Mouse (Mus musculus): ENCODE measurements at regions not wholly inside any gene's neighbourhood (a gene's known extent, or its start where the extent isn't known, plus 50 kb on each side); places are given as distances from the start of the nearest gene placed in this dataset.
A peak's percentile ranks its signal among the peaks of the same experiment; 100 is the strongest.

- DNase-seq (ENCODE audit: low spot score), result no peak
- H3K9ac ChIP-seq (replicated peaks; ENCODE audit: low read depth), result no peak overlapping the region
- no peaks in the 10 kb centered on the region for H3K27me3 ChIP-seq (replicated peaks; ENCODE audit: insufficient read depth, low read length)
- no peak overlapping the region for H3K27ac ChIP-seq (ENCODE audit: low read length)
- H3K4me2 ChIP-seq (replicated peaks; ENCODE audit: low read depth, low read length), result no peak overlapping the region
- H3K4me1 ChIP-seq (ENCODE audit: insufficient read depth, low read depth, low read length), result no peaks in the 10 kb centered on the region
- no peaks in the 10 kb centered on the region for H3K36me3 ChIP-seq (ENCODE audit: insufficient read depth, low read length)
- 85% methylated on average over 7 of the region's 7 CpGs for WGBS
- TF ChIP-seq EP300 (IDR thresholded peaks at IDR 0.05) (no peak), CTCF (IDR thresholded peaks at IDR 0.05) (no peak)
- no peak overlapping the region for H3K4me3 ChIP-seq (ENCODE audit: low read depth, low read length)
- no peak for ATAC-seq
- H3K9me3 ChIP-seq (ENCODE audit: low read length), result no peaks in the 10 kb centered on the region
Observed at GRCm38 (mm10) chr6:118330496-118330895, 88.8 kb downstream of the Bms1 start.

GRCm38 (mm10) chr6:118327458-118327857 lies 91.8 kb downstream of the Bms1 start:
- TF ChIP-seq CTCF (IDR thresholded peaks at IDR 0.05), result peak; percentile 58
- TF ChIP-seq EP300 (IDR thresholded peaks at IDR 0.05), result no peak
- WGBS, result 75% methylated on average over 6 of the region's 6 CpGs

GRCm38 (mm10) chr6:118325681-118326080 lies 93.6 kb downstream of the Bms1 start:
- Histone ChIP-seq H3K9me3 (ENCODE audit: low read length) (no peaks in the 10 kb centered on the region), H3K4me1 (ENCODE audit: insufficient read depth, low read depth, low read length) (no peaks in the 10 kb centered on the region), H3K9ac (replicated peaks; ENCODE audit: low read depth) (no peak overlapping the region), H3K4me3 (ENCODE audit: low read depth, low read length) (no peak overlapping the region), H3K4me2 (replicated peaks; ENCODE audit: low read depth, low read length) (no peak overlapping the region), H3K27me3 (replicated peaks; ENCODE audit: insufficient read depth, low read length) (no peaks in the 10 kb centered on the region), H3K36me3 (ENCODE audit: insufficient read depth, low read length) (no peaks in the 10 kb centered on the region), H3K27ac (ENCODE audit: low read length) (no peak overlapping the region)
- DNase-seq (ENCODE audit: low spot score) (no peak), ATAC-seq (no peak)
- WGBS, result 83% methylated on average over 1 of the region's 1 CpGs
- no peak for TF ChIP-seq EP300 (IDR thresholded peaks at IDR 0.05)
- no peak for TF ChIP-seq CTCF (IDR thresholded peaks at IDR 0.05)

More at GRCm38 (mm10) chr6:118327458-118327857, 91.8 kb downstream of the Bms1 start:
- Histone ChIP-seq H3K4me2 (replicated peaks; ENCODE audit: low read depth, low read length) (no peak overlapping the region), H3K4me3 (ENCODE audit: low read depth, low read length) (no peak overlapping the region), H3K9me3 (ENCODE audit: low read length) (no peaks in the 10 kb centered on the region), H3K4me1 (ENCODE audit: insufficient read depth, low read depth, low read length) (no peaks in the 10 kb centered on the region), H3K27me3 (replicated peaks; ENCODE audit: insufficient read depth, low read length) (no peaks in the 10 kb centered on the region), H3K9ac (replicated peaks; ENCODE audit: low read depth) (no peak overlapping the region), H3K27ac (ENCODE audit: low read length) (no peak overlapping the region), H3K36me3 (ENCODE audit: insufficient read depth, low read length) (no peaks in the 10 kb centered on the region)
- ATAC-seq, result no peak
- DNase-seq (ENCODE audit: low spot score), result no peak

- no peaks in the 10 kb centered on the region for H3K36me3 ChIP-seq (ENCODE audit: insufficient read depth, low read length)
- no peak for TF ChIP-seq EP300 (IDR thresholded peaks at IDR 0.05)
- TF ChIP-seq CTCF (IDR thresholded peaks at IDR 0.05), result no peak
- no peak overlapping the region for H3K27ac ChIP-seq (ENCODE audit: low read length)
- WGBS, result 58% methylated on average over 4 of the region's 4 CpGs
- H3K27me3 ChIP-seq (replicated peaks; ENCODE audit: insufficient read depth, low read length), result no peaks in the 10 kb centered on the region
- DNase-seq (ENCODE audit: low spot score) (no peak), ATAC-seq (no peak)
- no peak overlapping the region for H3K4me2 ChIP-seq (replicated peaks; ENCODE audit: low read depth, low read length)
- H3K9ac ChIP-seq (replicated peaks; ENCODE audit: low read depth), result no peak overlapping the region
- H3K4me3 ChIP-seq (ENCODE audit: low read depth, low read length), result no peak overlapping the region
- no peaks in the 10 kb centered on the region for H3K9me3 ChIP-seq (ENCODE audit: low read length)
- no peaks in the 10 kb centered on the region for H3K4me1 ChIP-seq (ENCODE audit: insufficient read depth, low read depth, low read length)
Observed at GRCm38 (mm10) chr6:118324559-118324958, 94.7 kb downstream of the Bms1 start.

- no peaks in the 10 kb centered on the region for H3K4me1 ChIP-seq (ENCODE audit: insufficient read depth, low read depth, low read length)
- H3K4me3 ChIP-seq (ENCODE audit: low read depth, low read length), result no peak overlapping the region
- no peak overlapping the region for H3K9ac ChIP-seq (replicated peaks; ENCODE audit: low read depth)
- H3K9me3 ChIP-seq (ENCODE audit: low read length), result no peaks in the 10 kb centered on the region
- TF ChIP-seq CTCF (IDR thresholded peaks at IDR 0.05) (no peak), EP300 (IDR thresholded peaks at IDR 0.05) (no peak)
- 58% methylated on average over 6 of the region's 6 CpGs for WGBS
- no peak for DNase-seq (ENCODE audit: low spot score)
- no peak overlapping the region for H3K27ac ChIP-seq (ENCODE audit: low read length)
- H3K36me3 ChIP-seq (ENCODE audit: insufficient read depth, low read length), result no peaks in the 10 kb centered on the region
- no peaks in the 10 kb centered on the region for H3K27me3 ChIP-seq (replicated peaks; ENCODE audit: insufficient read depth, low read length)
- no peak overlapping the region for H3K4me2 ChIP-seq (replicated peaks; ENCODE audit: low read depth, low read length)
- ATAC-seq, result no peak
Observed at GRCm38 (mm10) chr6:118323052-118323451, 96.2 kb downstream of the Bms1 start.

- Histone ChIP-seq H3K36me3 (ENCODE audit: insufficient read depth, low read length) (no peaks in the 10 kb centered on the region), H3K27ac (ENCODE audit: low read length) (no peak overlapping the region), H3K9me3 (ENCODE audit: low read length) (no peaks in the 10 kb centered on the region), H3K9ac (replicated peaks; ENCODE audit: low read depth) (no peak overlapping the region), H3K27me3 (replicated peaks; ENCODE audit: insufficient read depth, low read length) (no peaks in the 10 kb centered on the region), H3K4me2 (replicated peaks; ENCODE audit: low read depth, low read length) (no peak overlapping the region), H3K4me1 (ENCODE audit: insufficient read depth, low read depth, low read length) (no peaks in the 10 kb centered on the region), H3K4me3 (ENCODE audit: low read depth, low read length) (no peak overlapping the region)
- TF ChIP-seq CTCF (IDR thresholded peaks at IDR 0.05) (no peak), EP300 (IDR thresholded peaks at IDR 0.05) (no peak)
- DNase-seq (ENCODE audit: low spot score), result no peak
- 62% methylated on average over 5 of the region's 5 CpGs for WGBS
- no peak for ATAC-seq
Observed at GRCm38 (mm10) chr6:118322631-118323030, 96.6 kb downstream of the Bms1 start.

- no peaks in the 10 kb centered on the region for H3K36me3 ChIP-seq (ENCODE audit: insufficient read depth, low read length)
- no peak overlapping the region for H3K27ac ChIP-seq (ENCODE audit: low read length)
- WGBS, result 87% methylated on average over 6 of the region's 6 CpGs
- ATAC-seq (no peak), DNase-seq (ENCODE audit: low spot score) (no peak)
- no peak for TF ChIP-seq CTCF (IDR thresholded peaks at IDR 0.05)
- no peak for TF ChIP-seq EP300 (IDR thresholded peaks at IDR 0.05)
- no peak overlapping the region for H3K9ac ChIP-seq (replicated peaks; ENCODE audit: low read depth)
- no peak overlapping the region for H3K4me3 ChIP-seq (ENCODE audit: low read depth, low read length)
- H3K4me1 ChIP-seq (ENCODE audit: insufficient read depth, low read depth, low read length), result no peaks in the 10 kb centered on the region
- no peaks in the 10 kb centered on the region for H3K27me3 ChIP-seq (replicated peaks; ENCODE audit: insufficient read depth, low read length)
- H3K9me3 ChIP-seq (ENCODE audit: low read length), result no peaks in the 10 kb centered on the region
- no peak overlapping the region for H3K4me2 ChIP-seq (replicated peaks; ENCODE audit: low read depth, low read length)
Observed at GRCm38 (mm10) chr6:118322061-118322460, 97.2 kb downstream of the Bms1 start.

All from lung, postnatal 0 days (tissue).